Mouse (Mus musculus) lung, postnatal 14 days (tissue): ENCODE data around the gene Serinc5.

Source experiments
- DNase-seq: peaks from one replicate; pipeline ENCODE4 v3.0.0; 2021

Serinc5 gene

GRCm38 (mm10) chr13:92751726-92752565 lies 141.1 kb downstream of the Serinc5 start:
- peak; percentile 76 for DNase-seq

- no peak for DNase-seq
Measured at GRCm38 (mm10) chr13:92753676-92754075, 142.8 kb downstream of the Serinc5 start.

- no peak for DNase-seq
Measured at GRCm38 (mm10) chr13:92755036-92755435, 144.1 kb downstream of the Serinc5 start.

GRCm38 (mm10) chr13:92757972-92758585 lies 147.2 kb downstream of the Serinc5 start:
- DNase-seq = no peak

- DNase-seq = no peak
Measured at GRCm38 (mm10) chr13:92759096-92759495, 148.2 kb downstream of the Serinc5 start.

- DNase-seq = no peak
Measured at GRCm38 (mm10) chr13:92760519-92760918, 149.6 kb downstream of the Serinc5 start.
